Mouse (Mus musculus) lung, embryonic 15.5 days (tissue): ENCODE results near the gene Chchd5. TPM values are rescaled to one million over a fixed set of nuclear protein-coding genes. Genes with fewer than 3 reads are reported as not detected.

Experiments
- ATAC-seq: fragments of 200-750 bp; cut with Nextera tagmentation; 2 replicates; pipeline ENCODE4 v1.8.0; 2017; ENCODE audit warnings: moderate number of reproducible peaks, borderline replicate concordance; ENCODE audit not compliant: low FRiP score, low TSS enrichment; ENCODE audit errors: extremely low read depth
- H3K27ac ChIP-seq: fragments of 300-500 bp; sonication (generic); 2 replicates; pipeline ENCODE4 v1.5.1; 2015; ENCODE audit warnings: moderate library complexity, mild to moderate bottlenecking, inconsistent platforms
- H3K27me3 ChIP-seq: fragments of 300-500 bp; sonication (generic); 2 replicates; pipeline ENCODE4 v1.6.1; 2015; ENCODE audit warnings: inconsistent platforms
- H3K36me3 ChIP-seq: fragments of 300-500 bp; sonication (generic); 2 replicates; pipeline ENCODE4 v1.6.1; 2015; ENCODE audit warnings: inconsistent platforms
- H3K4me1 ChIP-seq: fragments of 300-500 bp; sonication (generic); 2 replicates; pipeline ENCODE4 v1.6.1; 2015; ENCODE audit warnings: inconsistent platforms
- H3K4me2 ChIP-seq: fragments of 300-500 bp; sonication (generic); 2 replicates; pipeline ENCODE4 v1.6.1; 2015; ENCODE audit warnings: inconsistent platforms, mild to moderate bottlenecking, moderate library complexity
- H3K4me3 ChIP-seq: fragments of 300-500 bp; sonication (generic); 2 replicates; pipeline ENCODE4 v1.5.1; 2015; ENCODE audit warnings: mild to moderate bottlenecking, inconsistent platforms
- H3K9ac ChIP-seq: fragments of 300-500 bp; sonication (generic); 2 replicates; pipeline ENCODE4 v1.6.1; 2015; ENCODE audit warnings: inconsistent platforms
- H3K9me3 ChIP-seq: fragments of 300-500 bp; sonication (generic); 2 replicates; pipeline ENCODE4 v1.6.1; 2016; ENCODE audit warnings: inconsistent platforms
- WGBS: fragments of 180-500 bp; shearing (Covaris S2); methylation state at CpG from one replicate; pipeline ENCODE4 v1.1.7; 2015; 5-methylcytosine and 5-hydroxymethylcytosine counted together
- polyA plus RNA-seq: library from polyadenylated mRNA; unstranded; fragments of >200 nt; fragmentation: Nextera tagmentation; extraction: Ambion mirVana; gene quantifications from 2 replicates; pipeline ENCODE4 v1.2.1, GENCODE M21; 2015

Chchd5 gene
- polyA plus RNA-seq, 1 experiment from 2014 or later = 27.1 TPM

- WGBS = 41% methylated on average over 14 of the region's 14 CpGs
- no peak overlapping the region for H3K9ac ChIP-seq
Measured at GRCm38 (mm10) chr2:129183561-129184031, 54.1 kb downstream of the Chchd5 start.

More at GRCm38 (mm10) chr2:129183561-129184031, 54.1 kb downstream of the Chchd5 start:
- H3K36me3 ChIP-seq = no peaks in the 10 kb centered on the region
- no peak overlapping the region for H3K4me3 ChIP-seq
- H3K9me3 ChIP-seq = no peaks in the 10 kb centered on the region
- H3K27ac ChIP-seq = no peak overlapping the region
- no peaks in the 10 kb centered on the region for H3K4me1 ChIP-seq
- no peaks in the 10 kb centered on the region for H3K27me3 ChIP-seq
- no peak for ATAC-seq
- no peak overlapping the region for H3K4me2 ChIP-seq

Other genes starting within 250 kb of the Chchd5 start
- 6.7 and 7.2 TPM in 2 replicates for gene Zc3h8, start 185.6 kb upstream of the Chchd5 start, polyA plus RNA-seq
- gene Zc3h6, start 162.3 kb upstream of the Chchd5 start, polyA plus RNA-seq = 1.6 and 1.8 TPM in 2 replicates
- 15.9 and 16.1 TPM in 2 replicates for gene Gm10762, start 162.0 kb upstream of the Chchd5 start, polyA plus RNA-seq
- gene Vinac1, start 81.5 kb upstream of the Chchd5 start, polyA plus RNA-seq = 0.09 and 0.20 TPM in 2 replicates
- 12.4 and 13.7 TPM in 2 replicates for gene Ttl, start 63.8 kb upstream of the Chchd5 start, polyA plus RNA-seq
- 27.4 and 27.9 TPM in 2 replicates for gene Polr1b, start 28.7 kb upstream of the Chchd5 start, polyA plus RNA-seq
- gene Slc20a1, start 69.1 kb downstream of the Chchd5 start, polyA plus RNA-seq = 24.5 and 27.2 TPM in 2 replicates
- 46.0 and 50.0 TPM in 2 replicates for gene Ckap2l, start 167.5 kb downstream of the Chchd5 start, polyA plus RNA-seq
- 0.15 and 0.16 TPM in 2 replicates for gene Il1a, start 180.3 kb downstream of the Chchd5 start, polyA plus RNA-seq
- gene Il1b, start 241.4 kb downstream of the Chchd5 start, polyA plus RNA-seq = not detected in 2 replicates